Mouse (Mus musculus): ENCODE measurements around the gene Sh3rf3. TPM values are rescaled to one million over a fixed set of nuclear protein-coding genes. Genes with fewer than 3 reads are reported as not detected.
"Not testable (repeated sequence)": the region's sequence is repeated elsewhere in the genome, so short reads cannot be mapped to it uniquely, and the experiment has no call there.

Sh3rf3 gene
- polyA plus RNA-seq, 1 experiment from 2014 or later: 0.84 TPM

- 88% methylated on average over 5 of the region's 5 CpGs for WGBS
- Histone ChIP-seq H3K4me1 (replicated peaks; ENCODE audit: control insufficient read depth, insufficient read depth, low read length) (no peaks in the 10 kb centered on the region), H3K27ac (ENCODE audit: low read depth) (no peak overlapping the region), H3K36me3 (ENCODE audit: control insufficient read depth, insufficient read depth, low read length) (no peaks in the 10 kb centered on the region), H3K27me3 (replicated peaks; ENCODE audit: control insufficient read depth, insufficient read depth, low read length) (no peaks in the 10 kb centered on the region), H3K4me3 (ENCODE audit: low read depth, low read length) (no peak overlapping the region), H3K9me3 (ENCODE audit: control insufficient read depth, low read length) (no peaks in the 10 kb centered on the region), H3K9ac (ENCODE audit: low read length) (no peak overlapping the region), H3K4me2 (ENCODE audit: low read length) (no peak overlapping the region)
- DNase-seq (ENCODE audit: low spot score): no peak
- no peak for ATAC-seq (replicated peaks; ENCODE audit: low FRiP score, low TSS enrichment, low read depth)
These were observed 272.4 kb downstream of the Sh3rf3 start for GRCm38 (mm10) chr10:59085604-59086003.

DNA sequence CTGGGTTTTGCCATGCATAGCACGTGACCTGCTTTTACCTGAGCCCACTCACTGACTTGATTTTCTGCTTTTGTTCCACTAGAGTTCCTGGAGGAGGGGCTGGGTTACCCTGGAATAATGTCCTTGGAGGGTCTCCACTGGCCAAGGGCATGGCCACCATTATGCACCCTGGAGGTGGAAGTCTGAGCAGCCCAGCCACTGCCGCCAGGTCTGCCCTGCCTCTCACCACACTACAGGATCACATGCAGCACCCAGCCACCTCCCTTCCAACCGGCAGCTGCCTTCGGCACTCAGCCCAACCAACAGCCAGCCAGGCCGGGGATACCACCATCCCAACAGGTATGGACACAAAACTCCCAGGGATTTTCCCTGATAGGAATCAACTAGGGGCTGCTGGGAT lies 273.4 kb downstream of the Sh3rf3 start:
- Histone ChIP-seq H3K9me3 (ENCODE audit: control insufficient read depth, low read length) (no peaks in the 10 kb centered on the region), H3K9ac (ENCODE audit: low read length) (no peak overlapping the region), H3K27me3 (replicated peaks; ENCODE audit: control insufficient read depth, insufficient read depth, low read length) (no peaks in the 10 kb centered on the region), H3K4me2 (ENCODE audit: low read length) (no peak overlapping the region), H3K36me3 (ENCODE audit: control insufficient read depth, insufficient read depth, low read length) (no peaks in the 10 kb centered on the region), H3K4me3 (ENCODE audit: low read depth, low read length) (no peak overlapping the region), H3K4me1 (replicated peaks; ENCODE audit: control insufficient read depth, insufficient read depth, low read length) (no peaks in the 10 kb centered on the region), H3K27ac (ENCODE audit: low read depth) (no peak overlapping the region)
- WGBS: 83% methylated on average over 5 of the region's 5 CpGs
- ATAC-seq (replicated peaks; ENCODE audit: low FRiP score, low TSS enrichment, low read depth) (no peak), DNase-seq (ENCODE audit: low spot score) (no peak)

DNA sequence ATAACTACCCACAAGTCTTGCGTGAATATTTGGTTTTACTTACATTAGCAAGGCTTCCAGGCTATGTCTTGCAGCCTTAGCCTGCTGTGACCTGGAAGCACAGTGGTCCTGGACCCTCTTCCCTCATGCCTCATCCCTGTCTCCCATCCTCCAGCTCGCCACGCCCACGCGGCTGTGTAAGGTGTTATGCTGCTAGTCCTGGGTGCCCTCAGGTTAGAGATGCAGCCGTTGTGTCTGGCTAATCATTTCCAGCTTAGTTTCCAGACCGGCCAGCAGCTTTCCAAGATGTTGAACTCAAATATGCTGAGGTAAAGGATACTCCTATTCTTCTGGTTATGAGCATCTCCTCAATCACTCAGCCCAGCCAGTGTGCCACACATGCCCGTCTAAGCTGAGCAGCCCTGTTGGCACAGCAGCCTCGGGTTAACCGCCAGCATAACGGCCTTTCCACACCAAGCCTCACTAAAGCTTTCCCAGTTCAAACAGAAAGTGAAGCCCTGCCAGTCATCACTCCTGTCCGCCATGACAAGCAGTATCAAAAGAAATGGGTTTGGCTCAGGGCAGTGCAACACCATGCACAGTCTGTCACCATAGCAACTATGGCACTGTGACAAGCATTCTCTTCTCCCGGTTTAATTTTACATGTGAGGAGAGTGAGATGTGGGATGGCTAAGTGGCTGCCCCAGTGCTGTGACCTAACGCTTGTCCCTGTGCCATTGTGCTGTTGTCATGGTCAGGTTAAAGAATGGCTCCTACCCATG lies 276.9 kb downstream of the Sh3rf3 start:
- H3K4me1 ChIP-seq (replicated peaks; ENCODE audit: control insufficient read depth, insufficient read depth, low read length): no peaks in the 10 kb centered on the region
- H3K27ac ChIP-seq (ENCODE audit: low read depth): no peak overlapping the region
- H3K4me2 ChIP-seq (ENCODE audit: low read length): no peak overlapping the region
- ATAC-seq (replicated peaks; ENCODE audit: low FRiP score, low TSS enrichment, low read depth) (no peak), DNase-seq (ENCODE audit: low spot score) (no peak)
- H3K9ac ChIP-seq (ENCODE audit: low read length): no peak overlapping the region
- no peak overlapping the region for H3K4me3 ChIP-seq (ENCODE audit: low read depth, low read length)
- no peaks in the 10 kb centered on the region for H3K36me3 ChIP-seq (ENCODE audit: control insufficient read depth, insufficient read depth, low read length)
- H3K9me3 ChIP-seq (ENCODE audit: control insufficient read depth, low read length): no peaks in the 10 kb centered on the region
- no peaks in the 10 kb centered on the region for H3K27me3 ChIP-seq (replicated peaks; ENCODE audit: control insufficient read depth, insufficient read depth, low read length)
- WGBS: 76% methylated on average over 14 of the region's 14 CpGs

- no peak overlapping the region for H3K27ac ChIP-seq (ENCODE audit: low read depth)
- no peaks in the 10 kb centered on the region for H3K36me3 ChIP-seq (ENCODE audit: control insufficient read depth, insufficient read depth, low read length)
- 76% methylated on average over 7 of the region's 7 CpGs for WGBS
- H3K9me3 ChIP-seq (ENCODE audit: control insufficient read depth, low read length): no peaks in the 10 kb centered on the region
- H3K27me3 ChIP-seq (replicated peaks; ENCODE audit: control insufficient read depth, insufficient read depth, low read length): no peaks in the 10 kb centered on the region
- no peak overlapping the region for H3K4me3 ChIP-seq (ENCODE audit: low read depth, low read length)
- H3K9ac ChIP-seq (ENCODE audit: low read length): no peak overlapping the region
- ATAC-seq (replicated peaks; ENCODE audit: low FRiP score, low TSS enrichment, low read depth) (no peak), DNase-seq (ENCODE audit: low spot score) (no peak)
- no peak overlapping the region for H3K4me2 ChIP-seq (ENCODE audit: low read length)
- H3K4me1 ChIP-seq (replicated peaks; ENCODE audit: control insufficient read depth, insufficient read depth, low read length): no peaks in the 10 kb centered on the region
These were observed 277.4 kb downstream of the Sh3rf3 start for GRCm38 (mm10) chr10:59090622-59090971.

- Histone ChIP-seq H3K4me1 (replicated peaks; ENCODE audit: control insufficient read depth, insufficient read depth, low read length) (no peaks in the 10 kb centered on the region), H3K4me2 (ENCODE audit: low read length) (no peak overlapping the region), H3K27me3 (replicated peaks; ENCODE audit: control insufficient read depth, insufficient read depth, low read length) (no peaks in the 10 kb centered on the region), H3K4me3 (ENCODE audit: low read depth, low read length) (no peak overlapping the region), H3K27ac (ENCODE audit: low read depth) (no peak overlapping the region), H3K9me3 (ENCODE audit: control insufficient read depth, low read length) (no peaks in the 10 kb centered on the region), H3K36me3 (ENCODE audit: control insufficient read depth, insufficient read depth, low read length) (no peaks in the 10 kb centered on the region), H3K9ac (ENCODE audit: low read length) (no peak overlapping the region)
- 89% methylated on average over 8 of the region's 8 CpGs for WGBS
- DNase-seq (ENCODE audit: low spot score): no peak
- no peak for ATAC-seq (replicated peaks; ENCODE audit: low FRiP score, low TSS enrichment, low read depth)
These were observed 278.4 kb downstream of the Sh3rf3 start for GRCm38 (mm10) chr10:59091556-59091955.

- H3K9ac ChIP-seq (ENCODE audit: low read length): no peak overlapping the region
- no peaks in the 10 kb centered on the region for H3K27me3 ChIP-seq (replicated peaks; ENCODE audit: control insufficient read depth, insufficient read depth, low read length)
- no peak for DNase-seq (ENCODE audit: low spot score)
- H3K4me2 ChIP-seq (ENCODE audit: low read length): no peak overlapping the region
- H3K9me3 ChIP-seq (ENCODE audit: control insufficient read depth, low read length): no peaks in the 10 kb centered on the region
- no peak overlapping the region for H3K27ac ChIP-seq (ENCODE audit: low read depth)
- no peak for ATAC-seq (replicated peaks; ENCODE audit: low FRiP score, low TSS enrichment, low read depth)
- no peaks in the 10 kb centered on the region for H3K4me1 ChIP-seq (replicated peaks; ENCODE audit: control insufficient read depth, insufficient read depth, low read length)
- 93% methylated on average over 7 of the region's 7 CpGs for WGBS
- no peaks in the 10 kb centered on the region for H3K36me3 ChIP-seq (ENCODE audit: control insufficient read depth, insufficient read depth, low read length)
- H3K4me3 ChIP-seq (ENCODE audit: low read depth, low read length): no peak overlapping the region
These were observed 278.8 kb downstream of the Sh3rf3 start for GRCm38 (mm10) chr10:59091988-59092387.

DNA sequence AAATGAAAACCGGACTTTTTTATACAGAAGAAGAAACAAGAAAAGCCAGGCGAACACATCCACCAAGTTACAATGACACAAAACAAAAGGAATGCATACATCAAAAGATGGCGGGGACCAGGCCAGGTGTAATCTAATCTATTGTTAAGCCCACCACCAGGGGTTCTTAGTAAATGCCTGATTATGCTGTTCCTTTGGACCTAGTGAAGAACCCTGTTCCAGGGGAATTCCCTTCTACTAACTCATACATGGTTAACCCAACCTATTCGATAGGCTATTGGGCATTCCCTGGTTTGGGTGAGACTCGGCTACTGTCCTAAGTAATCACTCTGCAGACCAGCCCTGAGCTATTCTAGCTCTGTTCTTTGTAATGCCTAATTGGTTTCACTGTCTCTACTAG lies 289.9 kb downstream of the Sh3rf3 start:
- not testable (repeated sequence) for DNase-seq (ENCODE audit: low spot score); ATAC-seq (replicated peaks; ENCODE audit: low FRiP score, low TSS enrichment, low read depth); H3K36me3 ChIP-seq (ENCODE audit: control insufficient read depth, insufficient read depth, low read length); H3K27ac ChIP-seq (ENCODE audit: low read depth); H3K4me2 ChIP-seq (ENCODE audit: low read length); H3K9me3 ChIP-seq (ENCODE audit: control insufficient read depth, low read length); H3K4me1 ChIP-seq (replicated peaks; ENCODE audit: control insufficient read depth, insufficient read depth, low read length); H3K9ac ChIP-seq (ENCODE audit: low read length); H3K4me3 ChIP-seq (ENCODE audit: low read depth, low read length); H3K27me3 ChIP-seq (replicated peaks; ENCODE audit: control insufficient read depth, insufficient read depth, low read length)
- WGBS: 92% methylated on average over 5 of the region's 5 CpGs

GRCm38 (mm10) chr10:59104683-59105082 lies 291.5 kb downstream of the Sh3rf3 start:
- 0 out of 2 replicates have a peak, but pooled peaks cover 3% of the 10 kb centered on the region for H3K27me3 ChIP-seq (replicated peaks; ENCODE audit: control insufficient read depth, insufficient read depth, low read length)
- WGBS: 88% methylated on average over 5 of the region's 5 CpGs
- no peak for ATAC-seq (replicated peaks; ENCODE audit: low FRiP score, low TSS enrichment, low read depth)

GRCm38 (mm10) chr10:59105885-59106284 lies 292.7 kb downstream of the Sh3rf3 start:
- WGBS: 69% methylated on average over 8 of the region's 8 CpGs
- ATAC-seq (replicated peaks; ENCODE audit: low FRiP score, low TSS enrichment, low read depth) (no peak), DNase-seq (ENCODE audit: low spot score) (no peak)
- Histone ChIP-seq H3K36me3 (ENCODE audit: control insufficient read depth, insufficient read depth, low read length) (no peaks in the 10 kb centered on the region), H3K9me3 (ENCODE audit: control insufficient read depth, low read length) (no peaks in the 10 kb centered on the region), H3K9ac (ENCODE audit: low read length) (no peak overlapping the region), H3K27me3 (replicated peaks; ENCODE audit: control insufficient read depth, insufficient read depth, low read length) (0 out of 2 replicates have a peak, but pooled peaks cover 3% of the 10 kb centered on the region), H3K4me2 (ENCODE audit: low read length) (no peak overlapping the region), H3K4me3 (ENCODE audit: low read depth, low read length) (no peak overlapping the region), H3K27ac (ENCODE audit: low read depth) (no peak overlapping the region), H3K4me1 (replicated peaks; ENCODE audit: control insufficient read depth, insufficient read depth, low read length) (no peaks in the 10 kb centered on the region)

More at GRCm38 (mm10) chr10:59104683-59105082, 291.5 kb downstream of the Sh3rf3 start:
- no peak for DNase-seq (ENCODE audit: low spot score)
- H3K27ac ChIP-seq (ENCODE audit: low read depth): no peak overlapping the region
- no peak overlapping the region for H3K9ac ChIP-seq (ENCODE audit: low read length)
- H3K9me3 ChIP-seq (ENCODE audit: control insufficient read depth, low read length): no peaks in the 10 kb centered on the region
- H3K4me1 ChIP-seq (replicated peaks; ENCODE audit: control insufficient read depth, insufficient read depth, low read length): no peaks in the 10 kb centered on the region
- no peaks in the 10 kb centered on the region for H3K36me3 ChIP-seq (ENCODE audit: control insufficient read depth, insufficient read depth, low read length)
- H3K4me2 ChIP-seq (ENCODE audit: low read length): no peak overlapping the region
- H3K4me3 ChIP-seq (ENCODE audit: low read depth, low read length): no peak overlapping the region
